Mouse (Mus musculus) neural tube, embryonic 14.5 days (tissue): ENCODE data around the gene Ap2a2. TPM values are rescaled to one million over a fixed set of nuclear protein-coding genes. Genes with fewer than 3 reads are reported as not detected.

Experiments used
- ATAC-seq: fragments of 200-750 bp; cut with Nextera tagmentation; 2 replicates; pipeline ENCODE4 v1.8.0; 2017; ENCODE audit warnings: low read depth, mild to moderate bottlenecking, moderate TSS enrichment, moderate library complexity
- H3K27ac ChIP-seq: fragments of 300-500 bp; sonication (generic); 2 replicates; pipeline ENCODE4 v1.5.1; 2014; ENCODE audit warnings: low read depth, mild to moderate bottlenecking, control low read depth, low read length, moderate library complexity, mixed read lengths
- H3K27me3 ChIP-seq: fragments of 300-500 bp; sonication (generic); 2 replicates; pipeline ENCODE4 v1.6.1; 2014; ENCODE audit warnings: low read length; ENCODE audit not compliant: control insufficient read depth, insufficient read depth
- H3K36me3 ChIP-seq: fragments of 300-500 bp; sonication (generic); 2 replicates; pipeline ENCODE4 v1.6.1; 2014; ENCODE audit warnings: low read length, mixed read lengths; ENCODE audit not compliant: control insufficient read depth, insufficient read depth
- H3K4me1 ChIP-seq: fragments of 300-500 bp; sonication (generic); 2 replicates; pipeline ENCODE4 v1.6.1; 2014; ENCODE audit warnings: low read length; ENCODE audit not compliant: control insufficient read depth, insufficient read depth
- H3K4me2 ChIP-seq: fragments of 300-500 bp; sonication (generic); 2 replicates; pipeline ENCODE4 v1.6.1; 2014; ENCODE audit warnings: mild to moderate bottlenecking, low read depth, low read length, control low read depth
- H3K4me3 ChIP-seq: fragments of 300-500 bp; sonication (generic); 2 replicates; pipeline ENCODE4 v1.5.1; 2014; ENCODE audit warnings: low read depth, low read length, control low read depth, mixed read lengths
- H3K9ac ChIP-seq: fragments of 300-500 bp; sonication (generic); replicated peaks from 2 replicates; pipeline ENCODE4 v1.6.1; 2014; ENCODE audit warnings: low read depth, mild to moderate bottlenecking, control low read depth, low read length, mixed read lengths
- H3K9me3 ChIP-seq: fragments of 300-500 bp; sonication (generic); 2 replicates; pipeline ENCODE4 v1.6.1; 2016; ENCODE audit warnings: low read length; ENCODE audit not compliant: control insufficient read depth
- WGBS: fragments of 180-500 bp; shearing (Covaris S2); extraction: QIAGEN DNeasy Blood & Tissue Kit; methylation state at CpG from one replicate; pipeline ENCODE4 v1.1.7; 2014; 5-methylcytosine and 5-hydroxymethylcytosine counted together
- polyA plus RNA-seq: library from polyadenylated mRNA; unstranded; fragments of >200 nt; fragmentation: Nextera tagmentation; extraction: Ambion mirVana; gene quantifications from 2 replicates; pipeline ENCODE4 v1.2.1, GENCODE M21; 2014

The Ap2a2 gene
- polyA plus RNA-seq, 1 experiment from 2014 or later, result 98.5 TPM

GRCm38 (mm10) chr7:141535570-141535969, 26.4 kb upstream of the Ap2a2 start:
- no peak overlapping the region for H3K4me2 ChIP-seq
- H3K9me3 ChIP-seq, result no peaks in the 10 kb centered on the region
- ATAC-seq, result no peak
- H3K27ac ChIP-seq, result no peak overlapping the region
- no peaks in the 10 kb centered on the region for H3K27me3 ChIP-seq
- H3K9ac ChIP-seq, result no peak overlapping the region
- peaks cover 7% of the 10 kb centered on the region for H3K36me3 ChIP-seq
- peaks cover 11% of the 10 kb centered on the region for H3K4me1 ChIP-seq
- 80% methylated on average over 1 of the region's 1 CpGs for WGBS
- no peak overlapping the region for H3K4me3 ChIP-seq

DNA sequence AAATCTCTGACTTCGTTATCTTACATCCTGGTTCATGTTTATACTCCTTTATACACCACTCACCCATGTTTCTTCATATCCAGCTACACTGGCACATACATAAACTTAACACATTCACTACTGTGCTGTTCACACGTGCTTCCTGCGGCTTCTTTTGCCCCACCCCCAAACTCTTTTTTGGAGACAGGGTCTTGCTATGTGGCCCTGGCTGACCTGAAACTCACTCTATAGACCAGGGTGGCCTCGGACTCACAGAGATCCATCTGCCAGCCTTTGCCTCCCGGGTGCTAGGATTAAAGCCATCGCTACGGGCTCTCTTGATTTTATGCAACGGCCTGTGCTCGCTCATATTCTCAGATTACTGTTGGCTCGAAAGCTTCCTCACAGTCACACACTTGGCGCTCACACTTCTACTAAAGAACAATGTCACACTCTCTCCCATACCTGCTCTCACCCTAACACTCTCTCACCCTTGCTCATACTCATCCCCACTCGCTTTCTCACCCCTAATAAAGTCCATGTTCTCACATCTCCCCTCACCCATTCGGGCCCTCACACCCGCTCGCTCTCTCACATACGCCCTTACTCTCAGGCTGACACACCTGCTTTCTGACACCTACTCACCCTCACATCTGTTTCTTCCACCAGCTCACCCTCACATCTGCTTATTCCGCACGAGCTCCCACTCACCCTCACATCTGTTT, 23.0 kb upstream of the Ap2a2 start:
- H3K9me3 ChIP-seq, result no peaks in the 10 kb centered on the region
- H3K4me2 ChIP-seq, result peak overlapping the region; percentile 84
- H3K4me3 ChIP-seq, result peak overlapping the region; percentile 65
- no peaks in the 10 kb centered on the region for H3K27me3 ChIP-seq
- peaks cover 13% of the 10 kb centered on the region for H3K4me1 ChIP-seq
- no peaks in the 10 kb centered on the region for H3K36me3 ChIP-seq
- peak overlapping the region; percentile 82 for H3K27ac ChIP-seq
- H3K9ac ChIP-seq, result peak overlapping the region; percentile 72
- 20% methylated on average over 18 of the region's 18 CpGs for WGBS
- no peak; the same call in 1 of the 2 replicates for ATAC-seq

- peak within 1 kb of the TSS; percentile 65 for H3K4me3 ChIP-seq
- no peaks in the 10 kb centered on the region for H3K9me3 ChIP-seq
- peak within 1 kb of the TSS; percentile 84 for H3K4me2 ChIP-seq
- no peaks in the 10 kb centered on the region for H3K36me3 ChIP-seq
- H3K27ac ChIP-seq, result peak within 1 kb of the TSS; percentile 82
- H3K9ac ChIP-seq, result peak within 1 kb of the TSS; percentile 72
- peaks cover 13% of the 10 kb centered on the region for H3K4me1 ChIP-seq
- 1% methylated on average over 46 of the region's 46 CpGs for WGBS
- peak; percentile 97 for ATAC-seq
- no peaks in the 10 kb centered on the region for H3K27me3 ChIP-seq
These were observed 22.2 kb upstream of the Ap2a2 start, which contains the start of gene Chid1 for GRCm38 (mm10) chr7:141539556-141540311. TSS of gene Chid1 (minus strand) at chr7:141539857.

GRCm38 (mm10) chr7:141540312-141541081, 21.5 kb upstream of the Ap2a2 start:
- peak overlapping the region; percentile 84 for H3K4me2 ChIP-seq
- H3K4me3 ChIP-seq, result peak overlapping the region; percentile 65
- peak overlapping the region; percentile 72 for H3K9ac ChIP-seq
- H3K9me3 ChIP-seq, result no peaks in the 10 kb centered on the region
- peaks cover 13% of the 10 kb centered on the region for H3K4me1 ChIP-seq
- peak overlapping the region; percentile 71 for H3K27ac ChIP-seq
- no peaks in the 10 kb centered on the region for H3K27me3 ChIP-seq
- H3K36me3 ChIP-seq, result no peaks in the 10 kb centered on the region
- 57% methylated on average over 13 of the region's 13 CpGs for WGBS
- peak; percentile 4; the same call in 1 of the 2 replicates for ATAC-seq

GRCm38 (mm10) chr7:141541681-141542080, 20.3 kb upstream of the Ap2a2 start:
- 90% methylated on average over 4 of the region's 4 CpGs for WGBS
- Histone ChIP-seq H3K9me3 (no peaks in the 10 kb centered on the region), H3K36me3 (no peaks in the 10 kb centered on the region), H3K27ac (no peak overlapping the region), H3K4me3 (no peak overlapping the region), H3K9ac (no peak overlapping the region), H3K4me2 (no peak overlapping the region), H3K27me3 (no peaks in the 10 kb centered on the region), H3K4me1 (peaks cover 13% of the 10 kb centered on the region)
- ATAC-seq, result no peak

DNA sequence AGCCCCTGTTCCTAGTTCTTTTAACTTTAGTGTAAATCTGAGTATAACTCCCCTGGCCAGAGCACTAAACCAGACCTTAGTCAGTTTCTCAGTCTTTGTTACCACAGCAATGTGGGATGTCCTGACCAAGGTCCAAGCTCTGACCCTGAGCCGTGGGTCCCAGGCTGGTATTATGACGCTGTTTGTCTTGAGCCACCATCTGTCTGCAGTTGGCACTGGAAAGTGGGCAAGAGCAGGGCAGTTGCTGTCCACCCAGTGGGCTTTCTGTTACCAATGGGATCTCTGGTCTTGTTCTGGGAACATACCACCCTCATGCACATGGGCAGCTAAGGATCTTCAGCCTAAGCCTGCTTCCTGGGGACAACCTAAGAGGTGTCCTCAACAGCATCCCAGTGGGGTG, 19.4 kb upstream of the Ap2a2 start:
- Histone ChIP-seq H3K27ac (no peak overlapping the region), H3K9ac (no peak overlapping the region), H3K4me1 (peaks cover 13% of the 10 kb centered on the region), H3K4me2 (no peak overlapping the region), H3K27me3 (no peaks in the 10 kb centered on the region), H3K9me3 (no peaks in the 10 kb centered on the region), H3K36me3 (no peaks in the 10 kb centered on the region), H3K4me3 (no peak overlapping the region)
- no peak for ATAC-seq
- 86% methylated on average over 2 of the region's 2 CpGs for WGBS

DNA sequence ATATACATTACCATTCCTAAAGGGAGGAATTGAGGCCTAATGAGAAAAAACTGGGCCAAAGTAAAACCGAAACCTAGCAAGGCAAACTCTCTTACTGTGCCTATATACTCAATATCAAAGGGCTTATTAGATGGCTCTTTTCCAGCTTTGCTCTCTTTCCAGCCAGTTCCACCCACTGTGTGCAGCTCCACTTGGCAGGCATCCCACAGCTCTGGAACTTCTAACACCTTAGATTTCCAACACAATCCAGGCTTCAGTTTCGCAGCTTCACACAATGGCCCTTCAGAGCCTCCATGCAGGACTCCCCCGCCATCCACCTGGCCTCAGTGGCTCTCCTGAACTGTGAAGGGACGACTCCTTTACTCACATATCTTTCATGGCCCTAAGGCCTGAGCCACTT, 17.3 kb upstream of the Ap2a2 start:
- no peak overlapping the region for H3K4me2 ChIP-seq
- H3K27me3 ChIP-seq, result no peaks in the 10 kb centered on the region
- H3K4me1 ChIP-seq, result 0 out of 2 replicates have a peak, but pooled peaks cover 3% of the 10 kb centered on the region
- H3K9ac ChIP-seq, result no peak overlapping the region
- 79% methylated on average over 4 of the region's 4 CpGs for WGBS
- H3K9me3 ChIP-seq, result no peaks in the 10 kb centered on the region
- no peak for ATAC-seq
- no peak overlapping the region for H3K4me3 ChIP-seq
- H3K27ac ChIP-seq, result no peak overlapping the region
- H3K36me3 ChIP-seq, result no peaks in the 10 kb centered on the region

DNA sequence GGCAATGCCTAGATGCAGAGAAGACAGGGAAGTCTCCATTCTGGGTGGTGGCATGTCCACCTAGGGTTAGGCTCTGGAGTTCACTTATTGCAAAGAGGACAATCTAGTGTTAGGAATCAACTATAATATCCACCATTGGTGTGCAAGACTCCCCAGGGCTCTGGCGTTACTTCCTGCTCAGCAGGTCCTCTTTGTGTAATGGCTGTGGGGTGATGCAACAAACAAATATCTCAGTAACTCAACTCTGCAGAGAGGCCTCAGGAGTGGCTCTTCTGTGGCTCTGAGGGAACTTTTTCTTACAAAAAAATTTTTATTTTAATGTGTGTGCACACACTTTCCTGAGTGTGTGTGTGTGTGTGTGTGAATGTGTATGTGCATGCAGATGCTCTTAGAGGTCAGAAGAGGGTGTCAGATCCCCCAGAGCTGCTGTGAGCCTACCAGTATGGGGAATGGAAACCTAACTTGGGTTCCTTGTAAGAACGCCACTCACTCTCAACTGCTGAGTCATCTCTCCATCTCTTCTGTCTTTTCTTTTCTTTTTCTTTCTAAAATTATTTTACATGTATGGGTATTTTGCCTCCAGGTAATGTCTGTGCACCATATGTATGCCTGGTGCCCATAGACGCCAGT, 12.4 kb upstream of the Ap2a2 start:
- no peaks in the 10 kb centered on the region for H3K4me1 ChIP-seq
- H3K9me3 ChIP-seq, result no peaks in the 10 kb centered on the region
- no peak overlapping the region for H3K27ac ChIP-seq
- H3K9ac ChIP-seq, result no peak overlapping the region
- WGBS, result 91% methylated on average over 3 of the region's 3 CpGs
- no peak overlapping the region for H3K4me3 ChIP-seq
- H3K36me3 ChIP-seq, result no peaks in the 10 kb centered on the region
- no peak overlapping the region for H3K4me2 ChIP-seq
- no peaks in the 10 kb centered on the region for H3K27me3 ChIP-seq
- ATAC-seq, result no peak
